Mouse (Mus musculus) hindbrain, embryonic 15.5 days (tissue): ENCODE data around the gene Dram1. TPM values are rescaled to one million over a fixed set of nuclear protein-coding genes. Genes with fewer than 3 reads are reported as not detected.

Experiments used
- polyA plus RNA-seq: library from polyadenylated mRNA; unstranded; fragments of >200 nt; fragmentation: Nextera tagmentation; extraction: Ambion mirVana; gene quantifications from 2 replicates; pipeline ENCODE4 v1.2.1, GENCODE M21; 2015

Gene Dram1
- polyA plus RNA-seq, 1 experiment from 2014 or later = 0.53 TPM

Other genes with a start within 250 kb of the Dram1 start
- 2.5 and 2.9 TPM in 2 replicates for gene Parpbp, start 232.1 kb downstream of the Dram1 start, polyA plus RNA-seq
- 25.2 and 28.2 TPM in 2 replicates for gene Nup37, start 232.1 kb downstream of the Dram1 start, polyA plus RNA-seq
- 39.2 and 40.9 TPM in 2 replicates for gene Washc3, start 178.0 kb downstream of the Dram1 start, polyA plus RNA-seq
- 21.9 and 24.0 TPM in 2 replicates for gene Gnptab, start 52 bp upstream of the Dram1 start, polyA plus RNA-seq
- 0.30 and 0.31 TPM in 2 replicates for gene Sycp3, start 80.5 kb upstream of the Dram1 start, polyA plus RNA-seq
- gene Chpt1, start 125.0 kb upstream of the Dram1 start, polyA plus RNA-seq = 20.1 and 21.6 TPM in 2 replicates
- gene Mybpc1, start 226.1 kb upstream of the Dram1 start, polyA plus RNA-seq = 4.2 and 4.9 TPM in 2 replicates